Mouse (Mus musculus): ENCODE results near the gene Hectd4. TPM values are rescaled to one million over a fixed set of nuclear protein-coding genes. Genes with fewer than 3 reads are reported as not detected.

The Hectd4 gene
- 16.6 and 17.1 TPM in 2 replicates for polyA plus RNA-seq (2015; fragmentation: Nextera tagmentation; extraction: Ambion mirVana)

GRCm38 (mm10) chr5:121219980-121220731 is at the start of gene Hectd4:
Hectd4 (plus strand) TSS chr5:121220219.
- under 1% methylated on average over 65 of the region's 90 CpGs for WGBS
- H3K27me3 ChIP-seq (replicated peaks; ENCODE audit: control insufficient read depth, insufficient read depth, low read length): no peaks in the 10 kb centered on the region
- H3K4me2 ChIP-seq (ENCODE audit: low read length): peak within 1 kb of the TSS; percentile 77

GRCm38 (mm10) chr5:121172835-121173234 is 47.2 kb upstream of the Hectd4 start:
- H3K36me3 ChIP-seq (ENCODE audit: control insufficient read depth, insufficient read depth, low read length): peaks cover 3% of the 10 kb centered on the region; the same call in 1 of the 2 replicates
- no peaks in the 10 kb centered on the region for H3K9me3 ChIP-seq (ENCODE audit: control insufficient read depth, low read length)
- no peaks in the 10 kb centered on the region for H3K27me3 ChIP-seq (replicated peaks; ENCODE audit: control insufficient read depth, insufficient read depth, low read length)
- H3K4me2 ChIP-seq (ENCODE audit: low read length): no peak overlapping the region
- ATAC-seq: 0 out of 2 replicates have a peak, but pooled peaks have one; percentile 27
- H3K4me3 ChIP-seq (ENCODE audit: low read length): no peak overlapping the region
- 89% methylated on average over 4 of the region's 4 CpGs for WGBS
- no peak overlapping the region for H3K9ac ChIP-seq (ENCODE audit: low read depth, low read length)
- H3K27ac ChIP-seq (ENCODE audit: low read depth, low read length): no peak overlapping the region
- H3K4me1 ChIP-seq (ENCODE audit: control insufficient read depth, insufficient read depth, low read depth, low read length): no peaks in the 10 kb centered on the region

More at GRCm38 (mm10) chr5:121219980-121220731, at the start of gene Hectd4:
- Histone ChIP-seq H3K4me1 (ENCODE audit: control insufficient read depth, insufficient read depth, low read depth, low read length) (peaks cover 16% of the 10 kb centered on the region), H3K27ac (ENCODE audit: low read depth, low read length) (peak within 1 kb of the TSS; percentile 94), H3K36me3 (ENCODE audit: control insufficient read depth, insufficient read depth, low read length) (no peaks in the 10 kb centered on the region), H3K4me3 (ENCODE audit: low read length) (peak within 1 kb of the TSS; percentile 95), H3K9ac (ENCODE audit: low read depth, low read length) (peak within 1 kb of the TSS; percentile 92), H3K9me3 (ENCODE audit: control insufficient read depth, low read length) (no peaks in the 10 kb centered on the region)
- ATAC-seq: peak; percentile 88

GRCm38 (mm10) chr5:121179077-121179857 is 40.8 kb upstream of the Hectd4 start:
- H3K36me3 ChIP-seq (ENCODE audit: control insufficient read depth, insufficient read depth, low read length): no peaks in the 10 kb centered on the region
- no peak overlapping the region for H3K27ac ChIP-seq (ENCODE audit: low read depth, low read length)
- 65% methylated on average over 9 of the region's 9 CpGs for WGBS
- no peaks in the 10 kb centered on the region for H3K27me3 ChIP-seq (replicated peaks; ENCODE audit: control insufficient read depth, insufficient read depth, low read length)
- no peaks in the 10 kb centered on the region for H3K9me3 ChIP-seq (ENCODE audit: control insufficient read depth, low read length)
- H3K9ac ChIP-seq (ENCODE audit: low read depth, low read length): no peak overlapping the region
- H3K4me2 ChIP-seq (ENCODE audit: low read length): no peak overlapping the region
- H3K4me1 ChIP-seq (ENCODE audit: control insufficient read depth, insufficient read depth, low read depth, low read length): peaks cover 14% of the 10 kb centered on the region
- ATAC-seq: no peak
- H3K4me3 ChIP-seq (ENCODE audit: low read length): no peak overlapping the region

GRCm38 (mm10) chr5:121183269-121183668 is 36.8 kb upstream of the Hectd4 start:
- 59% methylated on average over 9 of the region's 9 CpGs for WGBS
- H3K4me1 ChIP-seq (ENCODE audit: control insufficient read depth, insufficient read depth, low read depth, low read length): peaks cover 44% of the 10 kb centered on the region
- H3K9ac ChIP-seq (ENCODE audit: low read depth, low read length): no peak overlapping the region
- no peaks in the 10 kb centered on the region for H3K27me3 ChIP-seq (replicated peaks; ENCODE audit: control insufficient read depth, insufficient read depth, low read length)
- H3K36me3 ChIP-seq (ENCODE audit: control insufficient read depth, insufficient read depth, low read length): no peaks in the 10 kb centered on the region
- H3K4me2 ChIP-seq (ENCODE audit: low read length): no peak overlapping the region
- no peaks in the 10 kb centered on the region for H3K9me3 ChIP-seq (ENCODE audit: control insufficient read depth, low read length)
- no peak for ATAC-seq
- no peak overlapping the region for H3K27ac ChIP-seq (ENCODE audit: low read depth, low read length)
- H3K4me3 ChIP-seq (ENCODE audit: low read length): no peak overlapping the region

- no peak overlapping the region for H3K9ac ChIP-seq (ENCODE audit: low read depth, low read length)
- no peaks in the 10 kb centered on the region for H3K36me3 ChIP-seq (ENCODE audit: control insufficient read depth, insufficient read depth, low read length)
- whole genome bisulfite sequencing: 85% methylated on average over 2 of the region's 2 CpGs
- H3K27me3 ChIP-seq (replicated peaks; ENCODE audit: control insufficient read depth, insufficient read depth, low read length): no peaks in the 10 kb centered on the region
- H3K4me2 ChIP-seq (ENCODE audit: low read length): no peak overlapping the region
- no peaks in the 10 kb centered on the region for H3K9me3 ChIP-seq (ENCODE audit: control insufficient read depth, low read length)
- no peak overlapping the region for H3K4me3 ChIP-seq (ENCODE audit: low read length)
- ATAC-seq: no peak
- peaks cover 47% of the 10 kb centered on the region for H3K4me1 ChIP-seq (ENCODE audit: control insufficient read depth, insufficient read depth, low read depth, low read length)
- no peak overlapping the region for H3K27ac ChIP-seq (ENCODE audit: low read depth, low read length)
Observed at GRCm38 (mm10) chr5:121184375-121184774, 35.6 kb upstream of the Hectd4 start.

GRCm38 (mm10) chr5:121184945-121185551 is 35.0 kb upstream of the Hectd4 start:
- Histone ChIP-seq H3K36me3 (ENCODE audit: control insufficient read depth, insufficient read depth, low read length) (no peaks in the 10 kb centered on the region), H3K9ac (ENCODE audit: low read depth, low read length) (no peak overlapping the region), H3K9me3 (ENCODE audit: control insufficient read depth, low read length) (no peaks in the 10 kb centered on the region), H3K4me3 (ENCODE audit: low read length) (no peak overlapping the region), H3K27ac (ENCODE audit: low read depth, low read length) (peak overlapping the region; percentile 64; the same call in 1 of the 2 replicates), H3K4me1 (ENCODE audit: control insufficient read depth, insufficient read depth, low read depth, low read length) (peaks cover 49% of the 10 kb centered on the region), H3K4me2 (ENCODE audit: low read length) (no peak overlapping the region), H3K27me3 (replicated peaks; ENCODE audit: control insufficient read depth, insufficient read depth, low read length) (no peaks in the 10 kb centered on the region)
- peak; percentile 32; the same call in 1 of the 2 replicates for ATAC-seq
- 43% methylated on average over 11 of the region's 11 CpGs for WGBS

- Histone ChIP-seq H3K4me1 (ENCODE audit: control insufficient read depth, insufficient read depth, low read depth, low read length) (peaks cover 59% of the 10 kb centered on the region), H3K27ac (ENCODE audit: low read depth, low read length) (no peak overlapping the region), H3K9me3 (ENCODE audit: control insufficient read depth, low read length) (no peaks in the 10 kb centered on the region), H3K27me3 (replicated peaks; ENCODE audit: control insufficient read depth, insufficient read depth, low read length) (no peaks in the 10 kb centered on the region), H3K9ac (ENCODE audit: low read depth, low read length) (no peak overlapping the region), H3K4me3 (ENCODE audit: low read length) (no peak overlapping the region), H3K4me2 (ENCODE audit: low read length) (no peak overlapping the region), H3K36me3 (ENCODE audit: control insufficient read depth, insufficient read depth, low read length) (no peaks in the 10 kb centered on the region)
- 51% methylated on average over 8 of the region's 8 CpGs for WGBS
- ATAC-seq: no peak
Observed at GRCm38 (mm10) chr5:121187580-121188001, 32.4 kb upstream of the Hectd4 start.

GRCm38 (mm10) chr5:121188265-121188664 is 31.8 kb upstream of the Hectd4 start:
- no peak overlapping the region for H3K9ac ChIP-seq (ENCODE audit: low read depth, low read length)
- no peak overlapping the region for H3K4me2 ChIP-seq (ENCODE audit: low read length)
- 91% methylated on average over 9 of the region's 9 CpGs for WGBS

GRCm38 (mm10) chr5:121189182-121189581 is 30.8 kb upstream of the Hectd4 start:
- H3K9me3 ChIP-seq (ENCODE audit: control insufficient read depth, low read length): no peaks in the 10 kb centered on the region
- H3K27ac ChIP-seq (ENCODE audit: low read depth, low read length): no peak overlapping the region; the same call in 1 of the 2 replicates
- ATAC-seq: no peak
- 82% methylated on average over 9 of the region's 9 CpGs for WGBS
- H3K4me2 ChIP-seq (ENCODE audit: low read length): peak overlapping the region; percentile 25; the same call in 1 of the 2 replicates
- no peaks in the 10 kb centered on the region for H3K27me3 ChIP-seq (replicated peaks; ENCODE audit: control insufficient read depth, insufficient read depth, low read length)
- H3K4me1 ChIP-seq (ENCODE audit: control insufficient read depth, insufficient read depth, low read depth, low read length): peaks cover 51% of the 10 kb centered on the region
- H3K36me3 ChIP-seq (ENCODE audit: control insufficient read depth, insufficient read depth, low read length): no peaks in the 10 kb centered on the region
- H3K4me3 ChIP-seq (ENCODE audit: low read length): no peak overlapping the region
- H3K9ac ChIP-seq (ENCODE audit: low read depth, low read length): no peak overlapping the region

More at GRCm38 (mm10) chr5:121188265-121188664, 31.8 kb upstream of the Hectd4 start:
- Histone ChIP-seq H3K36me3 (ENCODE audit: control insufficient read depth, insufficient read depth, low read length) (no peaks in the 10 kb centered on the region), H3K27me3 (replicated peaks; ENCODE audit: control insufficient read depth, insufficient read depth, low read length) (no peaks in the 10 kb centered on the region), H3K9me3 (ENCODE audit: control insufficient read depth, low read length) (no peaks in the 10 kb centered on the region), H3K27ac (ENCODE audit: low read depth, low read length) (no peak overlapping the region), H3K4me3 (ENCODE audit: low read length) (no peak overlapping the region), H3K4me1 (ENCODE audit: control insufficient read depth, insufficient read depth, low read depth, low read length) (peaks cover 58% of the 10 kb centered on the region)
- ATAC-seq: no peak

All from hindbrain, embryonic 16.5 days (tissue).